Mouse (Mus musculus): ENCODE measurements at regions not wholly inside any gene's neighbourhood (a gene's known extent, or its start where the extent isn't known, plus 50 kb on each side); places are given as distances from the start of the nearest gene placed in this dataset.

GRCm38 (mm10) chr5:15773839-15774238, 59.8 kb upstream of the Speer4c start:
- DNase-seq (ENCODE audit: low spot score), result no peak

GRCm38 (mm10) chr5:15774567-15774966, 60.5 kb upstream of the Speer4c start:
- no peak for DNase-seq (ENCODE audit: low spot score)

- no peak for DNase-seq (ENCODE audit: low spot score)
Measured at GRCm38 (mm10) chr5:15776106-15776505, 62.0 kb upstream of the Speer4c start.

GRCm38 (mm10) chr5:15803583-15803982, 89.5 kb upstream of the Speer4c start:
- no peak for DNase-seq (ENCODE audit: low spot score)

- DNase-seq (ENCODE audit: low spot score), result no peak
Measured at GRCm38 (mm10) chr5:15816864-15817263, 102.8 kb upstream of the Speer4c start.

GRCm38 (mm10) chr5:15817366-15817765, 103.3 kb upstream of the Speer4c start:
- DNase-seq (ENCODE audit: low spot score), result no peak

GRCm38 (mm10) chr5:15822989-15823388, 108.9 kb upstream of the Speer4c start:
- no peak for DNase-seq (ENCODE audit: low spot score)

- no peak for DNase-seq (ENCODE audit: low spot score)
Measured at GRCm38 (mm10) chr5:15831527-15831926, 103.0 kb upstream of the Cacna2d1 start.

GRCm38 (mm10) chr5:15832338-15832737, 102.2 kb upstream of the Cacna2d1 start:
- no peak for DNase-seq (ENCODE audit: low spot score)

- DNase-seq (ENCODE audit: low spot score), result peak; percentile 35
Measured at GRCm38 (mm10) chr5:15838108-15838972, 96.2 kb upstream of the Cacna2d1 start.

- no peak for DNase-seq (ENCODE audit: low spot score)
Measured at GRCm38 (mm10) chr5:15846790-15847189, 87.7 kb upstream of the Cacna2d1 start.

- DNase-seq (ENCODE audit: low spot score), result no peak
Measured at GRCm38 (mm10) chr5:15849520-15849919, 85.0 kb upstream of the Cacna2d1 start.

- DNase-seq (ENCODE audit: low spot score), result no peak
Measured at GRCm38 (mm10) chr5:15850126-15850801, 84.2 kb upstream of the Cacna2d1 start.

GRCm38 (mm10) chr5:15854752-15855151, 79.7 kb upstream of the Cacna2d1 start:
- no peak for DNase-seq (ENCODE audit: low spot score)

GRCm38 (mm10) chr5:15857034-15857433, 77.5 kb upstream of the Cacna2d1 start:
- no peak for DNase-seq (ENCODE audit: low spot score)

GRCm38 (mm10) chr5:15874065-15874464, 60.4 kb upstream of the Cacna2d1 start:
- DNase-seq (ENCODE audit: low spot score), result no peak

- DNase-seq (ENCODE audit: low spot score), result no peak
Measured at GRCm38 (mm10) chr5:15883004-15883403, 51.5 kb upstream of the Cacna2d1 start.

All from yolk sac, embryonic 10.5 days (tissue).